Mouse (Mus musculus) CH12.LX (cell line): ENCODE measurements around the gene Ankrd36. TPM values are rescaled to one million over a fixed set of nuclear protein-coding genes. Genes with fewer than 3 reads are reported as not detected.
"Not testable (repeated sequence)": the region's sequence is repeated elsewhere in the genome, so short reads cannot be mapped to it uniquely, and the experiment has no call there.

Source experiments
- DNase-seq: peaks from one replicate; pipeline ENCODE4 v3.0.0-alpha.2; 2013; ENCODE audit errors: extremely low read depth
- H3K27ac ChIP-seq: 2 replicates; pipeline ENCODE4 v1.5.1; 2012; ENCODE audit warnings: low read depth, mild to moderate bottlenecking, control low read depth, moderate library complexity; ENCODE audit not compliant: insufficient read depth
- H3K27me3 ChIP-seq: replicated peaks from 2 replicates; pipeline ENCODE3; 2012; ENCODE audit warnings: inconsistent platforms
- H3K36me3 ChIP-seq, 2 experiments: replicated peaks in 1 of 2; 2 replicates each; pipeline versions ENCODE3 to v1.6.1; 2012; ENCODE audit warnings: inconsistent platforms in 1 of 2, low read length in 1 of 2, mild to moderate bottlenecking in 1 of 2, mixed read lengths in 1 of 2, moderate library complexity in 1 of 2; ENCODE audit not compliant: control insufficient read depth in 1 of 2, insufficient read depth in 1 of 2
- H3K4me1 ChIP-seq, 2 experiments: 2 replicates each; pipeline ENCODE4 v1.6.1; 2012; ENCODE audit warnings: inconsistent platforms in 1 of 2, moderate library complexity in 1 of 2; ENCODE audit not compliant: insufficient read depth in 2 of 2, control insufficient read depth in 1 of 2
- H3K4me2 ChIP-seq: 2 replicates; pipeline ENCODE4 v1.6.1; 2012; ENCODE audit warnings: low read depth, mild to moderate bottlenecking, control low read depth; ENCODE audit not compliant: poor library complexity, insufficient read depth, severe bottlenecking
- H3K4me3 ChIP-seq, 3 experiments: fragments of 150-350 bp in 1 of 3; sonication (generic) in 1 of 3; replicated peaks in 1 of 3; 2 replicates each; pipeline versions ENCODE3 to v1.5.1; 2011 to 2012; ENCODE audit warnings: low read depth in 2 of 3, low read length in 2 of 3, mild to moderate bottlenecking in 2 of 3, moderate library complexity in 2 of 3, control low read depth in 1 of 3, improper control_type of control experiment in 1 of 3, inconsistent platforms in 1 of 3, mixed read lengths in 1 of 3; ENCODE audit not compliant: poor library complexity in 1 of 3
- H3K79me2 ChIP-seq: replicated peaks from 2 replicates; pipeline ENCODE4 v1.6.1; 2012; ENCODE audit warnings: mild to moderate bottlenecking, moderate library complexity; ENCODE audit not compliant: control insufficient read depth, poor library complexity, insufficient read depth, severe bottlenecking; ENCODE audit errors: extremely low read depth
- H3K9ac ChIP-seq: 2 replicates; pipeline ENCODE4 v1.6.1; 2012; ENCODE audit warnings: low read depth, mild to moderate bottlenecking, control low read depth, moderate library complexity; ENCODE audit not compliant: insufficient read depth
- H3K9me3 ChIP-seq: replicated peaks from 2 replicates; pipeline ENCODE3; 2012; ENCODE audit warnings: low read length, inconsistent platforms, mixed read lengths
- BHLHE40 ChIP-seq: IDR thresholded peaks from 2 replicates; pipeline ENCODE4 v1.6.1; 2011; ENCODE audit warnings: mild to moderate bottlenecking, low read depth, low read length, improper control_type of control experiment
- CHD1 ChIP-seq: IDR thresholded peaks from 2 replicates; pipeline ENCODE4 v1.6.1; 2012; ENCODE audit warnings: low read depth, low read length, improper control_type of control experiment, inconsistent platforms
- CHD2 ChIP-seq: IDR thresholded peaks from 2 replicates; pipeline ENCODE4 v1.6.1; 2011; ENCODE audit warnings: low read length, improper control_type of control experiment
- CTCF ChIP-seq, 2 experiments: IDR thresholded peaks in 1 of 2; conservative IDR thresholded peaks in 1 of 2; 2 replicates each; pipeline ENCODE4 v1.5.1; 2011 to 2012; ENCODE audit warnings: low read depth in 2 of 2, low read length in 2 of 2, improper control_type of control experiment in 1 of 2, inconsistent platforms in 1 of 2, mild to moderate bottlenecking in 1 of 2, moderate library complexity in 1 of 2
- ELF1 ChIP-seq: IDR thresholded peaks from 2 replicates; pipeline ENCODE4 v1.6.1; 2014; ENCODE audit warnings: low read depth, mild to moderate bottlenecking, inconsistent platforms, low read length, improper control_type of control experiment
- ETS1 ChIP-seq: conservative IDR thresholded peaks from 2 replicates; pipeline ENCODE4 v1.6.1; 2012; ENCODE audit warnings: low read depth, mild to moderate bottlenecking, inconsistent platforms, low read length, improper control_type of control experiment, moderate library complexity
- HCFC1 ChIP-seq: IDR thresholded peaks from 2 replicates; pipeline ENCODE4 v1.6.1; 2012; ENCODE audit warnings: low read depth, mild to moderate bottlenecking, inconsistent platforms, low read length, improper control_type of control experiment
- IRF4 ChIP-seq: IDR thresholded peaks from 2 replicates; pipeline ENCODE4 v1.6.1; 2014; ENCODE audit warnings: low read depth, mild to moderate bottlenecking, inconsistent platforms, low read length, improper control_type of control experiment
- MAX ChIP-seq: IDR thresholded peaks from 2 replicates; pipeline ENCODE4 v1.6.1; 2011; ENCODE audit warnings: low read length, improper control_type of control experiment
- MAZ ChIP-seq: IDR thresholded peaks from 2 replicates; pipeline ENCODE4 v1.6.1; 2012; ENCODE audit warnings: low read depth, mild to moderate bottlenecking, inconsistent platforms, low read length, improper control_type of control experiment, moderate library complexity
- MXI1 ChIP-seq: IDR thresholded peaks from 2 replicates; pipeline ENCODE4 v1.6.1; 2011; ENCODE audit warnings: mild to moderate bottlenecking, low read depth, low read length, improper control_type of control experiment
- MYC ChIP-seq: IDR thresholded peaks from 2 replicates; pipeline ENCODE4 v1.6.1; 2011; ENCODE audit warnings: low read depth, mild to moderate bottlenecking, improper control_type of control experiment, low read length
- POLR2A ChIP-seq: IDR thresholded peaks from 2 replicates; pipeline ENCODE4 v1.6.1; 2011; ENCODE audit warnings: low read depth, mild to moderate bottlenecking, improper control_type of control experiment, low read length
- SMC3 ChIP-seq: IDR thresholded peaks from 2 replicates; pipeline ENCODE4 v1.6.1; 2011; ENCODE audit warnings: low read depth, low read length, improper control_type of control experiment
- ZNF384 ChIP-seq: IDR thresholded peaks from 2 replicates; pipeline ENCODE4 v1.6.1; 2012; ENCODE audit warnings: low read depth, low read length, improper control_type of control experiment, inconsistent platforms
- dilution Hi-C: fragments of 300-500 bp; cut with MboI; formaldehyde crosslinking; loops from 2 replicates; pipeline ENCODE4 v1.14.3; 2020; ENCODE audit warnings: low sequenced_read_pairs; ENCODE audit not compliant: extremely low pct_unique_long_range_greater_than_20kb, extremely low pct_ligation_motif_present
- in situ Hi-C: fragments of 300-500 bp; cut with MboI; formaldehyde crosslinking; loops from 3 replicates; pipeline ENCODE4 v1.14.3; 2019; ENCODE audit warnings: low sequenced_read_pairs, low pct_ligation_motif_present, low pct_unique_long_range_greater_than_20kb, mixed read lengths
- polyA plus RNA-seq: library from polyadenylated mRNA; unstranded; fragments of >175 nt; gene quantifications from 2 replicates; pipeline ENCODE4 v1.2.1, GENCODE M21; 2012; ENCODE audit warnings: low read depth; ENCODE audit not compliant: insufficient read length
- total RNA-seq, 2 experiments: library from RNA; depleted of rRNA; stranded (reverse); fragments of 300-350 nt in 1 of 2; fragments of >200 nt in 1 of 2; gene quantifications; 2 replicates each; pipeline ENCODE4 v1.2.3; 2012 to 2014

The Ankrd36 gene
- total and polyA plus RNA-seq, 3 experiments: not detected

- H3K9me3 ChIP-seq, H3K4me2 ChIP-seq, H3K4me3 ChIP-seq, in situ Hi-C loops, dilution Hi-C loops, H3K27ac ChIP-seq: not testable (repeated sequence)
- Histone ChIP-seq H3K4me1 (peaks cover 6 to 29% of the 10 kb centered on the region in 2 experiments; a peak in 3 of 4 replicates), H3K36me3 (peaks cover 36 to 66% of the 10 kb centered on the region in 2 experiments)
- peak; percentile 79 for TF ChIP-seq ZNF384
- TF ChIP-seq, all 38 proteins: peak for 1; not testable (repeated sequence) for 37
- DNase-seq, H3K9ac ChIP-seq, H3K27me3 ChIP-seq: not testable (repeated sequence)
- peaks cover 43% of the 10 kb centered on the region for H3K79me2 ChIP-seq
These were observed 32.0 kb upstream of the Ankrd36 start for GRCm38 (mm10) chr11:5537454-5537853.

GRCm38 (mm10) chr11:5540331-5540730 lies 29.2 kb upstream of the Ankrd36 start:
- Histone ChIP-seq H3K27me3 (no peaks in the 10 kb centered on the region), H3K79me2 (peaks cover 43% of the 10 kb centered on the region), H3K9ac (peak overlapping the region; percentile 81), H3K27ac (no peak overlapping the region), H3K36me3 (peaks cover 11 to 38% of the 10 kb centered on the region in 2 experiments), H3K4me2 (peak overlapping the region; percentile 99), H3K4me3 (peak overlapping the region; percentile 75 to 90 (median 87)), H3K9me3 (no peaks in the 10 kb centered on the region), H3K4me1 (peaks cover 6 to 31% of the 10 kb centered on the region in 2 experiments; a peak in 3 of 4 replicates)
- TF ChIP-seq HCFC1 (no peak), CTCF (conservative IDR thresholded peaks at IDR 0.05 in 1 of 2, IDR thresholded peaks at IDR 0.05 in 1 of 2; ENCODE audit: low read depth in 2 of 2, low read length in 2 of 2) (no peak), SMC3 (no peak), IRF4 (no peak), MAZ (no peak), POLR2A (no peak), CHD1 (no peak), ELF1 (no peak)
- dilution Hi-C loops (no loop called here), in situ Hi-C loops (no loop called here)
- no peak for DNase-seq

- H3K4me1 ChIP-seq: peaks cover 6 to 31% of the 10 kb centered on the region in 2 experiments; a peak in 3 of 4 replicates
- peak; percentile 58 for DNase-seq
- H3K27ac ChIP-seq: peak overlapping the region; percentile 15; the same call in 1 of the 2 replicates
- H3K9ac ChIP-seq: peak overlapping the region; percentile 81
- H3K9me3 ChIP-seq: no peaks in the 10 kb centered on the region
- in situ Hi-C loops: no loop called here
- dilution Hi-C loops: no loop called here
- peak overlapping the region; percentile 99 for H3K4me2 ChIP-seq
- H3K4me3 ChIP-seq: peak overlapping the region; percentile 75 to 90 (median 87)
- TF ChIP-seq MXI1: peak; percentile 97
- no peak for TF ChIP-seq POLR2A
- TF ChIP-seq BHLHE40: peak; percentile 72
- no peak for TF ChIP-seq ELF1
- TF ChIP-seq ETS1: no peak
- peak; percentile 59 for TF ChIP-seq CHD1
- TF ChIP-seq CHD2: no peak
- TF ChIP-seq MAX: peak; percentile 94
- peak; percentile 94 for TF ChIP-seq MYC
- H3K27me3 ChIP-seq: no peaks in the 10 kb centered on the region
- H3K79me2 ChIP-seq: peaks cover 40% of the 10 kb centered on the region
- peaks cover 10 to 34% of the 10 kb centered on the region in 2 experiments for H3K36me3 ChIP-seq
These were observed 28.2 kb upstream of the Ankrd36 start for GRCm38 (mm10) chr11:5541230-5541798.
